Mouse (Mus musculus): ENCODE data around the gene Man1c1.

DNA sequence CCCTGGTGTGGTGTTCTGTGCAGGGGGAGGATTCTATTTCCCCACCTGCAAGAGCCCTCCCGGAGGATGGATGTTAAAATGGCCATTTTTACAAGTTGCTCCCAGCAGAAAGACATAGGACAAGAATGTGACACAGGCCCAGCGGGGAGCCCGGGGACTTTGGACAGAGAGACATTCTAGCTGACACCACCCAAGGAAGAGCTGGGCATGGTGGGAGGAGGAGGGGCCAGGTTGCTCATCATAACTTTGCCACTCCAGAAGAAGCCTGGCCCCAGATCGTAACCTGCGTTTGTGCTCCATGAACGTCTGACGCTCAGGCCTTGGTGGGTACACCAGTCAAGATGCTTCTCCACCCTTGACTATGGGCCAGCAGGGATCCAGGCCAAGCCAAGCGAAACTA is 143.4 kb downstream of the Man1c1 start:
- no peak for TF ChIP-seq POLR2A (IDR thresholded peaks at IDR 0.05; ENCODE audit: low read depth, low read length)
- TF ChIP-seq CTCF (IDR thresholded peaks at IDR 0.05; ENCODE audit: extremely low read depth, insufficient read depth, insufficient read length, insufficient replicate concordance): no peak

Data from spleen, adult 2 months (tissue).